Mouse (Mus musculus): ENCODE results near the gene Bcorl1.

The Bcorl1 gene

DNA sequence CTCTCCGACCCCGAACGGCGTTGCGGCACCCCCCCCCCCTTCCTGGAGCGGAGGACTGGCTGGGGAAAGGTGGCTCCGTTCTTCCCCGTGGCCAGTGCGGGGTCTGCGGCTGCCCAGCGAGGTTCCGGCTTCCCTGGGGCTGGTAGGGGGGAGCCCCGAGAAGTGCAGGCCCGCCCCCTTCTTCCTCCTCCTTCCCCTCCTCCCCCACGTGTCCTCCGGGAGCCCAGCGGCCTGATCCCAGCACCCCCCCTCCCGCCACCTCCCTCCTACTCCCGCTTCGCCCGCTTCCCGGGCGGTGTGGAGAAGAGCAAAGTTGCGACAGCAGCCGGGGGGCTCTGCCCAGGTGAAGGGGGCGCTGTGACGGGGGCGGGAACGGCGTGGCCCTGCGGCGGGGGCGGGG, at the start of gene Bcorl1:
TSS of gene Bcorl1 (plus strand) at position 218 of the 400 bp plus-strand sequence.
- peak; percentile 74 for DNase-seq (ENCODE audit: low read depth)

DNA sequence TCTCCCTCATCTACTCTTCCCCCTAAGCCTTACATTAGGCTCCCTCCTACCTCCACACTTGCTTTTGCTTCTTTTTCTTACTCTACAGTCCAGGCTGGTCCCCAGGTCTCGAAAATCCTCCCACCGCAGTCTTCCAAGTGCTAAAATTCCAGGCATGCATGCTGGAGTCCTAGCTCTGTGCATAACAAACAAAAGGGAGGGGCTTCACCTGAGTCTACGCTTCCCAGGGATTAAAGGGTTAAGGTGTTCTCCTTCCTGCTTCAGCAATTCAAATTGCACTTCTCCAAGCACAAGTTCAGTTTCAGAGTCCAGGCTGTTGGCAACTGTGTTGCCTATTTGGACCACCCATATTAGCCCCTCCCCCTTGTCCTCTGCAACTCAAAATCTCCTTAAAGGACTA, 49.7 kb upstream of the Bcorl1 start:
- DNase-seq (ENCODE audit: low read depth), result no peak

- DNase-seq (ENCODE audit: low read depth), result no peak
Measured at GRCm38 (mm10) chrX:48305356-48305755, 35.8 kb upstream of the Bcorl1 start.

DNA sequence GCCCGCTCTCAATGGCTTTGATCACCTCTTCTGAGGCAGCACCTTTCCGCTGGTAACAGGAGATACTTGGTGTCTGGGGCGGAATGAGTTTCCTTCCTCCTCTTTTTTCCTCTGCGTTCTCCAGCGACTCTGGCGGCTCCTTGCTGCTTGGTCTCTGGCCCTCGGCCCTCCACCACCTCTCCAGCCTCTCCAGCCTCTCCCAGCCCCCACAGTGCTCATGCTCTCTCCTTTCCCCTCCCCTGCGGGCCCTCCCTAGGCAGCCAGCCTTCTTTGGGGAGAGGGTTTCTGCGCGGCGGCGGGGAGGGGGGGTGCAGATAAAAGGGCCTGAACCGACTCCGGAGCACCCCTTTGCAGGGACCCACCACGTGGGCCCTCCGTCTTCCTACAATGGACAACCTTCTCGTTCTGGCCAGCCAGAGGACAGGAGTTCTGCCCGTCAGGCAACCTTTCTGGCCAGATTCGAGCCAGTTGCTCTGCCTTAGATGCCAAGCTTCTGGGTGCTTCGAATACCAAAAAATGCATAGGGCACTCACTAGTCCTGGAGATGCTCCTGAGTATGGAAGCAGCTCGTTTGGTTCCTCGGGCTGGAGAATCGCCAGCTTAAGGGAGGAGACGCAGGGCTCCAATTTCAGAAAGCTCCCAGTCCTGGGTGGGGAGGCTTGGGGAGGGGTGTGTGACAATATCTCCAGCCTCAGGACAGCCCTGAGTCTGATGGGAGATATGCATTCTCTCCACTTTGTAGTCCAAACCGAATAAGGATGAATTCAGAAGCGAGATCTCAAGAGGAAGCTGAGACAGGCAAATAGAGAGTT, 30.2 kb upstream of the Bcorl1 start:
- DNase-seq (ENCODE audit: low read depth), result no peak

GRCm38 (mm10) chrX:48311727-48312126, 29.4 kb upstream of the Bcorl1 start:
- no peak for DNase-seq (ENCODE audit: low read depth)

DNA sequence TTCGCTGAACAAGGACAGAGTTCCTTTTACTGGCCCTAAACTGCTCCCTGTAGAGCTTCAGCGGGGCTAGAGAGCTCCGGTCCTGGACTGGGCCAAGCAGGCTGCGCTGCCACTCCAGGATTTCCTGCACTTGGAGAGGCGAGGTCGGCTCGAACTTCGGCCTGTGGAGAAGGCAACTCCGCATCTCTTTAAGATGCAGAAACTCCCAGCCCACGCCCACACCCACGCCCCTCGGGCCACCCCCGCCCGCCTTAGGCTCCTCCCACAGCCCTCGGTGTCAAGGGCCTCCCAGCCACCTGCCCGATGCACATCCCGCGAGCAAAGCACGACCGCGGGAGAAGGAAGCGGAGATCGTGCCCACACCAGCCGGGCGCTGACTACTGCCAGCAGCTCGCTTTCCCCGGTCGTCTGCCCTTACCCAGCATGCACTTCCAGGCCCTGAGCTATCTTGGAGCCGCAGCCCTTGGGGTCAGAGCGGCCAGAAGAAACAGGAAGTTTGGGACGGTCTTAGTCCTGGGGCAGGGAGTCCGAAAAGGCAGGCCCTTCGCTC, 26.6 kb upstream of the Bcorl1 start:
- peak; percentile 93 for DNase-seq (ENCODE audit: low read depth)

DNA sequence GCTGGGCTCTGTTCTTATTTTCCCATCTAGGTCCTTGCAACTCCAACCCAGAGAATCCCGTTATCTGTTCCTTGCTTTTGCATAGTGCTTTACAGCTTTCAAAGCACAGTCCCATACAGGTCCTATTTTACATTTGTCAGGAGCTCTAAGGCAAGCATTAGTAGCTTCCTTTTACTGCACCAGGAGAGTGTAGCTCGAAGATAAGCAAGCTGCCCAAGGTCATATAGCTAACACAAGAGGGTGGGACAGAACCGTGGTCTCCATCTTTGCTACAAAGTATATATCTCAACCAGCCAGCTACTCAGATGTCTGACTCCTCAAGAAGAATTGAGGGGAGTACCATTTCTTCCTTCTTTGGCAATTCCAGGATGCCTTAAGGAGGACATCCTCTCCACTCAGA, 23.7 kb upstream of the Bcorl1 start:
- DNase-seq (ENCODE audit: low read depth), result peak; percentile 12

DNA sequence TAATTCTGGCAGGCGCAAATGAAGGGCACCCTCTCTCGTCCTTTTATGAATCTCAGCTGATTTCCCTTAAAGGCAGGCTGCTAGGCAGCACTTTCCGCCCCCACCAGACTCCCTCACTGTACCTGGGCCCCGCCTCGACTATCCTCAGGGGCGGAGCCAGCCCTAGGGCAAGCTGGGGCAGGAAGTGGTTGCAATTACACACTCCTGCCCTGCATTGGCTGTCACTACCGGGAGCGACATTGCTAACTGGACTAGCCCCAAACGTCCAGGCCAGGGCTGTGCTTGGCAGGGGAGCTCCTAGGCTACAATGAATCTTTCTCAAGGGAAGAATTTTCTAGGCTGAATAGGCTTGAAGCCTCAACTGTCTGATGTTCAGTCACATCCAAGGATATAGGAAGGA, 23.0 kb upstream of the Bcorl1 start:
- DNase-seq (ENCODE audit: low read depth), result peak; percentile 65

- peak; percentile 20 for DNase-seq (ENCODE audit: low read depth)
Measured at GRCm38 (mm10) chrX:48340441-48341049, 613 bp upstream of the Bcorl1 start.

GRCm38 (mm10) chrX:48341621-48342161, 533 bp downstream of the Bcorl1 start:
- peak; percentile 74 for DNase-seq (ENCODE audit: low read depth)

- no peak for DNase-seq (ENCODE audit: low read depth)
Measured at GRCm38 (mm10) chrX:48342731-48343130, 1.6 kb downstream of the Bcorl1 start.

DNA sequence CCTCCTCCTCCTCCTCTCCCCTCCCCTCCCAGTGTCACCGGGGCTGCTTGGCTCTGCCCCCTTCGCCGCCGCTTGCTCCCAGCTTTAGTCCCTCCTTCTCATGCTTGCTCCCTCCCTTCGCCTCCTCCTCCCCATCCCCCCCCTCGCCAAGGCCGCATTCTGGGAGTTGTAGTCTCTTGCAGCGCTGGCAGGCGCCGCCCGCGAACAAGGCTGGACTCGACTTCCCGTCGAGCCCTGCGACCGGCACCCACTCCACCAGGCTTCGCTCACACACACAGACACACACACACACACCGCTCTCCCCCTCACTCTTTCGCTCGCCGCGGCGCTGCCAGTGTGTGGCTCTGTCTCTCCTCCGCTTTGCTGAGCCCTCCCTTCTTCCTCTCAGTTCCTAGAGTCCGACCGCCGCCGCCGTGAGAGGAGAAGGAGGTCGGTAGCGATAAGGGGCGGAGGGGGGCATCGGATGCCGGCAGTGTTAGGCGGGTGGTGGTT, 2.3 kb downstream of the Bcorl1 start:
- peak; percentile 96 for DNase-seq (ENCODE audit: low read depth)

DNA sequence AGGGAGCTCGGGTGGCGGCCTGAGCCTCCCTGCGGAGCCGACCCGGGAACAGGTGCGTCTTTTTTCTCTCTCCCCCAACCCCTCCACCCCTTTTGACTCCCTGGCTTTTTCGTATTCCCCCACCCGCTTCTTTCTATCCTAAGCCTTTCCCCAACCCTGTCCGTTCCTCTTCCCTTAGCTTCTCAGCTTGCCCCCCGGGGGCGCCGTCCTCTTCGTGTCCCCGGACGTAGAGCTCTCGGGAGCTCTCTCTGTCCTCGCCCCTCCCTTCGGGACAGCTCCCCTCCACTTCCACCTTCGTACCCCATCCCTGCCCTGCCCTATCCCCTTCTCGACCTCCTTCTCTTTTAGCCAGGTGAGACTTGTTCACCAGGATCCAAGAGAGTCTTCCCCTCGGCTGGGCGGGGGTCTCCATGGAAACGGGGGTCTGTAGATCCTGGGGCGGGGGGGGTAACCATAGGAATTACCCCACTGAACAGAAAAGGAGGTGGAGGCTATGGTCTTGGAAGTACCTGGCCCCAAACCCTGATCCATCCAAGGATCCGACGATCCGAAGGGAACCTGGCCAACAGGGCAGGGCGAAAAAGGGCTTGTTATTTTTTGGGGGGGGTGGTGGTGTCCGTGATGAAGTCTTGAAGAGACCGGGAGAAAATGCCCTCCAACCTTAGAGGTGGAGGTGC, 2.9 kb downstream of the Bcorl1 start:
- DNase-seq (ENCODE audit: low read depth), result no peak

GRCm38 (mm10) chrX:48344643-48345384, 3.7 kb downstream of the Bcorl1 start:
- peak; percentile 9 for DNase-seq (ENCODE audit: low read depth)

DNA sequence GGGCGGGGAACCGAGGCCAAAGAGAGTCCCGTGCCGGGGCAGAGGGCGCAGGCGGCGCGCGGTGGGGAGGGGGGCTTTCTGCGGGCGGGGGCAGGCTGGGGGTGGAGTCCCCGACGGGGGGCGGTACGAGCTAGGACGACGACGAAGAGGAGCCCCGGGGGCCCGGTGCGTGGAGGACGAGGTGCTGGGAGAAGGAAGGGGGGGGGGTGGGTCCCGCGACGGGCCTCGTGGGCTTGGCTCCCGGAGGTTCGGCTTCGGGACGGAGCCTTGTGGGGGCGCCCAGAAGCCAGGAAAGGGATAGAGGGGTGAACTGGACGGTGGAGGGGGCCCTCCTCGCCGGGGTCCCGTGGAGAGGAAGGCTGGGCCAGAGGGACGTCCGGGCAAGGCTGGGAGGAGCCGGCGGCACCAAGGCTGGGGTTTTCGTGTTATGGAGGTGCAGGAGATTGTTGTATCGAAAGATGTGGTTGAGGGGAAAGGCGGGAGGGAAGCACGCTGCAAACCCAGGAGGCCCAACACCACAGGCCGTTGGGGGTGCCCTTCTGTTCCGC, 4.3 kb downstream of the Bcorl1 start:
- DNase-seq (ENCODE audit: low read depth), result peak; percentile 24

- peak; percentile 37 for DNase-seq (ENCODE audit: low read depth)
Measured at GRCm38 (mm10) chrX:48355346-48355745, 14.2 kb downstream of the Bcorl1 start.

DNA sequence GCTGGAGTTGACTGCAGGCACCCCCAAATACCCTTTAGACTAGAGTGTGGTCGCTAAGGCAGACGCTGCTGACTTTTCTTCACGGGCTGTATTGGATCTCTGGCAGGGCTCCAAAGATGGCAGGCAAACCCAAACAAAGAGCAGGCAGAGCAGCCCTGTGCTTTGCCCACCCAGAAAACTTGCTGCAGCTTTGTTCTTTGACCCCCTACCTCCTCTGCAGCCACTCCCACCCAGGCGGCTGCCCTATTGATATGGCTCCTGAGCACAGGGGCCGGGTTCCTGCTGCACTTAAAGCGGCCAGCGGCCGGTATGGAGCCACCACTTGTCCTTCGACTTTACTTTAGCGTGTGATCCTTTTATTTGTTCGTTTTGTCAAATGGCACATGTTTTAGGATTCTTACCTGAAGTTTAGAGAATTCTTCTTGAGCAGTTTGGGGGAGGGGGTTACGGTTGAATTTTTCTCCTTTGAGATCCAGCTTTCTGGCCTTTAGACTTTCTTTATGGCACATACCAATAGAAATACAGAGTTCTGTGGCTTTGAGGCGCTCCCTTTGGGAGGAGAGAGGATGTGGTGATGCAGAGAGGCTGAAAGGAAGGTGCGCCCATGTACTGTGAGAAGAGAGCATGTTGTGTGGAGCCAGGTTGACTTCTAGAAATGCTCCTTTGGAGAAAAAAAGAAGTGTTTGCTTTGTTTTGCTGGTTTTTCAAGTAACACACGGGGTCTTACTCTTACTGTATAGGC, 24.8 kb downstream of the Bcorl1 start:
- no peak for DNase-seq (ENCODE audit: low read depth)

GRCm38 (mm10) chrX:48367841-48368240, 26.7 kb downstream of the Bcorl1 start:
- no peak for DNase-seq (ENCODE audit: low read depth)

- peak; percentile 34 for DNase-seq (ENCODE audit: low read depth)
Measured at GRCm38 (mm10) chrX:48383643-48384042, 42.5 kb downstream of the Bcorl1 start.

GRCm38 (mm10) chrX:48385927-48386326, 44.8 kb downstream of the Bcorl1 start:
- DNase-seq (ENCODE audit: low read depth), result no peak

GRCm38 (mm10) chrX:48389380-48389779, 48.2 kb downstream of the Bcorl1 start:
- no peak for DNase-seq (ENCODE audit: low read depth)

Data from 416B (cell line).